Mouse (Mus musculus) neural tube, embryonic 11.5 days (tissue): ENCODE measurements at regions not wholly inside any gene's neighbourhood (a gene's known extent, or its start where the extent isn't known, plus 50 kb on each side); places are given as distances from the start of the nearest gene placed in this dataset.

Source experiments
- ATAC-seq: fragments of 200-750 bp; cut with Nextera tagmentation; 2 replicates; pipeline ENCODE4 v1.8.0; 2017; ENCODE audit warnings: moderate number of reproducible peaks, mild to moderate bottlenecking, moderate TSS enrichment, moderate library complexity; ENCODE audit not compliant: insufficient read depth, low FRiP score, low TSS enrichment
- DNase-seq: peaks from one replicate; pipeline ENCODE4 v3.0.0-alpha.2; 2015; ENCODE audit warnings: low spot score
- H3K27ac ChIP-seq: fragments of 300-500 bp; sonication (generic); 2 replicates; pipeline ENCODE4 v1.5.1; 2014; ENCODE audit warnings: low read depth, mild to moderate bottlenecking, low read length
- H3K27me3 ChIP-seq: fragments of 300-500 bp; sonication (generic); 2 replicates; pipeline ENCODE4 v1.6.1; 2014; ENCODE audit warnings: mild to moderate bottlenecking, low read length, mixed read lengths; ENCODE audit not compliant: control insufficient read depth, insufficient read depth
- H3K36me3 ChIP-seq: fragments of 300-500 bp; sonication (generic); 2 replicates; pipeline ENCODE4 v1.6.1; 2014; ENCODE audit warnings: mild to moderate bottlenecking, low read length, moderate library complexity, mixed read lengths; ENCODE audit not compliant: control insufficient read depth, insufficient read depth
- H3K4me1 ChIP-seq: fragments of 300-500 bp; sonication (generic); 2 replicates; pipeline ENCODE4 v1.6.1; 2014; ENCODE audit warnings: low read length, mixed read lengths; ENCODE audit not compliant: control insufficient read depth, insufficient read depth
- H3K4me2 ChIP-seq: fragments of 300-500 bp; sonication (generic); 2 replicates; pipeline ENCODE4 v1.6.1; 2014; ENCODE audit warnings: low read depth, mild to moderate bottlenecking, moderate library complexity
- H3K4me3 ChIP-seq: fragments of 300-500 bp; sonication (generic); 2 replicates; pipeline ENCODE4 v1.5.1; 2014; ENCODE audit warnings: low read depth, low read length
- H3K9ac ChIP-seq: fragments of 300-500 bp; sonication (generic); 2 replicates; pipeline ENCODE4 v1.6.1; 2014; ENCODE audit warnings: mild to moderate bottlenecking, low read length
- H3K9me3 ChIP-seq: fragments of 300-500 bp; sonication (generic); 2 replicates; pipeline ENCODE4 v1.6.1; 2016; ENCODE audit warnings: low read length; ENCODE audit not compliant: control insufficient read depth
- WGBS: fragments of 180-500 bp; shearing (Covaris S2); extraction: QIAGEN DNeasy Blood & Tissue Kit; methylation state at CpG from one replicate; pipeline ENCODE4 v1.1.7; 2014; 5-methylcytosine and 5-hydroxymethylcytosine counted together

DNA sequence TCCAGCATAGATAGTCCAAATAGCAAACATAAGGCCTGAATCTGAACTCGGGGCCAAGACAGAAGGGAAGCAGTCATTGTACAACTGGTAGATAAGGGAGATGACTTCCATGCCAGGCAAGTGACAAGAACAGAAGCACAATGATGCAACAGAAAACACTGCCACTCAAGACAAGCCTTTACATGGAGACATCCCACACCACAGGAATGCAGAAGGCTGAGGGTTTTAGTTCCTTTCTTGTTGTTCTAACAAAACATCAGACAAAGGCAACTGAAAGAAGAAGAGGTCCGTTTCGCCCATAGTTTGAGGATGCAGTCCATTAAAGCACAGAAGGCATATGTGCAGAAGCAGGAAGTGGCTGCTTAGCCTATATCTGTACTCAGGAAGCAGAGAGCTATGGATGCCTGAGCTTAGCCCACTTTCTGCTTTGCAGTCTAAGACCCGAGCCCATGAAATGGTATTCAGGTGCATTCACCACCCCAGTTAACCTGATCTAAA, 360.0 kb upstream of the Pik3r1 start:
- ATAC-seq, result no peak
- Histone ChIP-seq H3K4me3 (no peak overlapping the region), H3K36me3 (no peaks in the 10 kb centered on the region), H3K9me3 (no peaks in the 10 kb centered on the region), H3K27me3 (no peaks in the 10 kb centered on the region), H3K9ac (no peak overlapping the region), H3K27ac (no peak overlapping the region), H3K4me1 (no peaks in the 10 kb centered on the region), H3K4me2 (no peak overlapping the region)
- no peak for DNase-seq
- 87% methylated on average over 4 of the region's 4 CpGs for WGBS

DNA sequence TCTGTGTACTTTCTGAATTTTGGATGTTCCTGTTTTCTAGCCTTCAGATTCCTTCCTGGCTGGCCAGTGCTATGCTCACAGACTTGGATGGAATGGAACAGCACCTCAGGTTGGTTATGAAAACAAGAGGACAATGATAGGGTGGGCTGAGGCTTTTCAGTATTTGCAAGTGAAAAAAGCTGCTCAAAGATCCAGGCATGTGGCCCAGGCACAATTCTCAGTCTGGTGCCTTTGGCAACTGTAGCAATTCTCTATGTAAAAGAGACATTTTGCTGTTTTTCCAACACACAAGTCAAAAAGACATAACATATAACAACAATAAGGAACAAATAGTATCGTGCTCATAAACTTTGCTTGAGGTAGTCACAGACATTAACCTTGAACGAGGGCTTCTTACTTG, 363.4 kb upstream of the Pik3r1 start:
- ATAC-seq (no peak), DNase-seq (no peak)
- Histone ChIP-seq H3K36me3 (no peaks in the 10 kb centered on the region), H3K27me3 (no peaks in the 10 kb centered on the region), H3K27ac (no peak overlapping the region), H3K9ac (no peak overlapping the region), H3K4me3 (no peak overlapping the region), H3K4me1 (no peaks in the 10 kb centered on the region), H3K4me2 (no peak overlapping the region), H3K9me3 (no peaks in the 10 kb centered on the region)
- 74% methylated on average over 2 of the region's 2 CpGs for WGBS

DNA sequence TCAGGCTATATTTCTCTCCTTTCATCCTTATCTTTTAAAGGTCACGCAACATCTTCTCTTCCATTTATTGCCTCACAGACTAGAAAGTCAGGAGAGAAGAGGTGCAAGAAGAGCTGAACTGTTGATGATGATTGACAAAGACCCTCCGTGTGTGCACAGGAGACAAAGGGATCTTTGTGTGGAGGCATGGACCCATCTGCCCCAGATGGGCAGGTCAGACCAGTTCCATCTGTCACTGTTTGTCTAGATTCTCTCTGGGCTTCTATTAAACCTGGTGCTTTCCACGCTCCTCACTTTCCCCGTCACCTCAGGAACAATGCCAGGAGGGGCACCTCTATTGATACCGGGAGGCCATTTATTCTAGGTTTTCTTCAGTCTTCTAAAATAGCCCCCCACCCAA, 364.1 kb upstream of the Pik3r1 start:
- Histone ChIP-seq H3K27ac (no peak overlapping the region), H3K27me3 (no peaks in the 10 kb centered on the region), H3K4me3 (no peak overlapping the region), H3K4me2 (no peak overlapping the region), H3K4me1 (no peaks in the 10 kb centered on the region), H3K9ac (no peak overlapping the region), H3K9me3 (no peaks in the 10 kb centered on the region), H3K36me3 (no peaks in the 10 kb centered on the region)
- ATAC-seq (peak; percentile 58; the same call in 1 of the 2 replicates), DNase-seq (no peak)
- WGBS, result 44% methylated on average over 5 of the region's 5 CpGs

GRCm38 (mm10) chr13:102132696-102133095, 364.7 kb upstream of the Pik3r1 start:
- Histone ChIP-seq H3K27me3 (no peaks in the 10 kb centered on the region), H3K36me3 (no peaks in the 10 kb centered on the region), H3K27ac (no peak overlapping the region), H3K9me3 (no peaks in the 10 kb centered on the region), H3K4me3 (no peak overlapping the region), H3K9ac (no peak overlapping the region), H3K4me2 (no peak overlapping the region), H3K4me1 (no peaks in the 10 kb centered on the region)
- DNase-seq, result no peak
- WGBS, result 43% methylated on average over 2 of the region's 2 CpGs
- ATAC-seq, result no peak

DNA sequence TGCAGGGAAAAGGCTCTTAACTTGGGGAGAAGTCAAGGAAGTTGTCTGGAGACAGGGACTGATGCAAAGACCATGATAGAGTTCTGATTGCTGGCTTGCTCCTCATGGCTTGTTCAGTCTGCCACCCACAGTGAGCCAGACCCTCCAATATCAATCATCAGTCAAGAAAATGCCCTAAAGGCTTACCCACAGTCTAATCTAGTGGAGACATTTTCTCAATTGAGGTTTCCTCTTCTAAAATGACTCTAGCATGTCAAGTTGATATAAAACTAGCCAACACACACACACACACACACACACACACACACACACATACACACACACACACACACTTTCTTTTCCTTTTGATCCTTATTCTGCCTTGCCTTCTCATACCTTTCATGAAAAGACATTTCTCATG, 367.2 kb upstream of the Pik3r1 start:
- Histone ChIP-seq H3K4me3 (no peak overlapping the region), H3K27ac (no peak overlapping the region), H3K9me3 (no peaks in the 10 kb centered on the region), H3K4me1 (no peaks in the 10 kb centered on the region), H3K36me3 (no peaks in the 10 kb centered on the region), H3K27me3 (no peaks in the 10 kb centered on the region), H3K4me2 (no peak overlapping the region), H3K9ac (no peak overlapping the region)
- ATAC-seq (no peak), DNase-seq (no peak)

GRCm38 (mm10) chr13:102142986-102143385, 375.0 kb upstream of the Pik3r1 start:
- no peak overlapping the region for H3K4me2 ChIP-seq
- DNase-seq (no peak), ATAC-seq (no peak)
- no peaks in the 10 kb centered on the region for H3K36me3 ChIP-seq
- no peaks in the 10 kb centered on the region for H3K9me3 ChIP-seq
- no peaks in the 10 kb centered on the region for H3K4me1 ChIP-seq
- 92% methylated on average over 7 of the region's 7 CpGs for WGBS
- no peak overlapping the region for H3K9ac ChIP-seq
- H3K27ac ChIP-seq, result no peak overlapping the region
- H3K27me3 ChIP-seq, result no peaks in the 10 kb centered on the region
- H3K4me3 ChIP-seq, result no peak overlapping the region

DNA sequence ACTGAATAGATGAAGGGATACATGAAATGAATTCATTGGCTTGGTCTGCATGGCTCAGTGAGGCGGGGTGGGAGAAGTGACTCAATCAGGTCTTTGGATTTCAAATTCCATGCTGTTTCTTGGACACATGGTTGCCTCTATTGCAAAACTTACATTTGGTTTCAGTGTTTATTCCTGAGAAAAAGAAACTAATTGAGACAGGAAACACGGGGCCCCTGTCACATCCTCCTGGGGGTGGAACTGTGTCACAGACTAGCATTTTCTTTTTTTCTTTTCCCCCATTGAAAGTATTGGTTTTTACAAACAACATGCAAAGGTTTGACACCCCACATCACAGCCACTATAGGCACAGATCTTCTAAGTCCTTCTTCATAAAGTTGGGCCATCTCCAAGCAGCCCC, 375.8 kb upstream of the Pik3r1 start:
- Histone ChIP-seq H3K4me1 (no peaks in the 10 kb centered on the region), H3K27ac (no peak overlapping the region), H3K4me2 (no peak overlapping the region), H3K9ac (no peak overlapping the region), H3K9me3 (no peaks in the 10 kb centered on the region), H3K27me3 (no peaks in the 10 kb centered on the region), H3K4me3 (no peak overlapping the region), H3K36me3 (no peaks in the 10 kb centered on the region)
- no peak for ATAC-seq
- no peak for DNase-seq
- WGBS, result 82% methylated on average over 2 of the region's 2 CpGs

GRCm38 (mm10) chr13:102148039-102148438, 380.0 kb upstream of the Pik3r1 start:
- no peaks in the 10 kb centered on the region for H3K9me3 ChIP-seq
- no peaks in the 10 kb centered on the region for H3K36me3 ChIP-seq
- H3K4me1 ChIP-seq, result no peaks in the 10 kb centered on the region
- no peak for DNase-seq
- WGBS, result 96% methylated on average over 2 of the region's 2 CpGs
- H3K27me3 ChIP-seq, result no peaks in the 10 kb centered on the region
- no peak for ATAC-seq
- no peak overlapping the region for H3K4me2 ChIP-seq
- no peak overlapping the region for H3K9ac ChIP-seq
- no peak overlapping the region for H3K27ac ChIP-seq
- H3K4me3 ChIP-seq, result no peak overlapping the region

DNA sequence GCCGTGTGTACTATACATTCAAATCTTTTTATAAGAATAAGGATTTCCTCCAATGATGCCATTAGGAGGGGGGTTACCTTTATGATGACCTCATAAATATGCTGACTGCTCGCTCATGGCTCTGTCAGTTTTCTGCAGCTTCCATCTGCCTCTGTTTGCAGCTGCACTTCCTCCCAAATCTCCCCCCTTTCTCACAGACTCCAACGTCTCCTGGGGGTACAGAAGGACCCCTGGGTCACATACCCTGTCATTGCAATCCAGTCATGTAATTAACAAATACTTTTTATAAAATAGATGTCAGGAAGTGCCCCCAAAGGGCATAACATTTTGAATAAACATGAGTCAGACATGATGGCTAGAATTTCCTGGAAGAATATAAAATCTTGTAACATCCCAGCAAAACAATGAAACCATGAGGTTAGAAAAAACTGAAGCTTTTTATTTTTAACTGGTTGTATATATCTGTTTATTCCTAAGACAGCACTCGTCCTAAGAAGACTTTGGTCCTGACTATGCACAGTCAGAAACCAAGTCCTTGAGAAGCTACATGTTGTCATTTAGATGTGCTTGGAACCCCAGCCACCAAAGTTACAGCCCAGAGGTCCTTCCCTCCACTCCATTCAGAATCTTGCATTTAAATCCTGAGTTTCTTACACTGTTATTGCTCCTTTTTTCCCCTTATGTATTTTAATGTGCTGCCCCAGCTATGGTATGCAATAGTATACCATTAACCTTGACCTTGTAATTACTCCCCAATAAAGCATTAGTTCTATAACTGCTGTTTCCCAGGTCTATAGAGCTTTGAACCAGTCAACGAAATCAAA, 386.0 kb upstream of the Pik3r1 start:
- ATAC-seq (no peak), DNase-seq (peak; percentile 33)
- Histone ChIP-seq H3K4me3 (no peak overlapping the region), H3K27ac (no peak overlapping the region), H3K9me3 (no peaks in the 10 kb centered on the region), H3K36me3 (no peaks in the 10 kb centered on the region), H3K4me2 (no peak overlapping the region), H3K27me3 (no peaks in the 10 kb centered on the region), H3K4me1 (no peaks in the 10 kb centered on the region), H3K9ac (no peak overlapping the region)
- 56% methylated on average over 5 of the region's 5 CpGs for WGBS
